Mouse (Mus musculus): ENCODE results near the gene Rap2a. TPM values are rescaled to one million over a fixed set of nuclear protein-coding genes. Genes with fewer than 3 reads are reported as not detected.

The Rap2a gene
- total and polyA plus RNA-seq, 3 experiments: 5.1 to 8.6 TPM; not detected in 1

DNA sequence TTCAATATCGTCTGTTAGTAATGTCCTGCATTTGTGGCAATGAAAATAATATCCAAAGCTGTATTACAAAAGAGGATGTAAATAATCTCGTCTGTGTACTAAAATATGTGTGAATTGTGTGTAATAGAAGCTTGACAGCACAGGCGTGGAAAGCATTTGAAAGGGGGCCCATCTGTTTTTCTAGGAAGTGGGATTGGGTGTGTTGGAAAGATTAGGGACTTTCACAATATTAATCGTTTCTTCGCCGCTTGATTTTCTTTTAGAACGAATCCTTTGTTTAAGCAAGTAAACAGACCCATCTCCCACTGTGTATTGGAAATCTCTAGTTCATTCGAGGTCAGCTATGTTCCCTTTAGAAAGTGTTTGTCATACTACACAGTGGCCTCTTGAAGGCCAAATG lies 64.2 kb downstream of the Rap2a start:
- no peaks in the 10 kb centered on the region for H3K4me1 ChIP-seq (ENCODE audit: control insufficient read depth in 1 of 2, insufficient read depth in 2 of 2, low read length in 2 of 2)
- H3K9ac ChIP-seq (ENCODE audit: control insufficient read depth, low read depth, low read length, poor library complexity, severe bottlenecking): no peak overlapping the region
- H3K27ac ChIP-seq (ENCODE audit: control insufficient read depth, low read depth, low read length): no peak overlapping the region
- no peaks in the 10 kb centered on the region for H3K9me3 ChIP-seq (replicated peaks; ENCODE audit: insufficient read depth, low read length)
- no peak for TF ChIP-seq MYB (IDR thresholded peaks at IDR 0.05; ENCODE audit: low read depth, low read length)
- TF ChIP-seq TAL1 (IDR thresholded peaks at IDR 0.05; ENCODE audit: low read length): no peak
- TF ChIP-seq BHLHE40 (IDR thresholded peaks at IDR 0.05; ENCODE audit: borderline replicate concordance, low read depth, low read length): no peak
- no peak for TF ChIP-seq ZMIZ1 (IDR thresholded peaks at IDR 0.05; ENCODE audit: low read depth, low read length)
- no peak for TF ChIP-seq POLR2AphosphoS5 (IDR thresholded peaks at IDR 0.05; ENCODE audit: borderline replicate concordance, low read depth, low read length)
- no peak for TF ChIP-seq RAD21 (IDR thresholded peaks at IDR 0.05; ENCODE audit: low read depth, low read length)
- no peaks in the 10 kb centered on the region for H3K79me2 ChIP-seq (ENCODE audit: control insufficient read depth, insufficient read depth, low read length, poor library complexity)
- no peaks in the 10 kb centered on the region for H3K36me3 ChIP-seq (ENCODE audit: control insufficient read depth in 1 of 2, insufficient read depth in 2 of 2, low read length in 2 of 2)
- H3K4me3 ChIP-seq (ENCODE audit: control insufficient read depth in 1 of 2, insufficient read depth in 1 of 2, low read depth in 2 of 2, low read length in 2 of 2): no peak overlapping the region
- H3K27me3 ChIP-seq (ENCODE audit: control insufficient read depth in 1 of 2, insufficient read depth in 2 of 2, low read length in 2 of 2): no peaks in the 10 kb centered on the region
- no peak for DNase-seq (ENCODE audit: low read depth, low spot score)

DNA sequence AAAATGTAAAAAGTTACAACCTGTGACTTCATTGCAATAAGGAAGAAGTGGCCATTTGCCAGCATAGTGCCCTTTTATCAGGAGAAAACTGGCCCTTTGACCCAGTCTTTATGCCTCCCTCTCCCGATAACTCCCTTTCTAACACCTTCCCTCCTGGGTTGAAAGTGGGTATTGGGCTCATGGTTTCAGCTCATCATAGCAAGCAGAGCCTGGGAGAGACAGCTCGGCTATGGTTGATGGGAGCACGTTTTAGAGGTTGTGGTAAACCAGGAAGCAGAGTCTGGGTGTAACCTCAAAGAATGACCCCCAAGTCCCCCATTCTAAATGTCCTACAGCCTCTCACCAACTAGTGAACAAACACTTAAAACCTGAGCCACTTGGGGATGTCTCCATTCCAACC lies 64.7 kb downstream of the Rap2a start:
- DNase-seq (ENCODE audit: low read depth, low spot score): no peak
- Histone ChIP-seq H3K4me1 (ENCODE audit: control insufficient read depth in 1 of 2, insufficient read depth in 2 of 2, low read length in 2 of 2) (no peaks in the 10 kb centered on the region), H3K27ac (ENCODE audit: control insufficient read depth, low read depth, low read length) (no peak overlapping the region), H3K9ac (ENCODE audit: control insufficient read depth, low read depth, low read length, poor library complexity, severe bottlenecking) (no peak overlapping the region), H3K27me3 (ENCODE audit: control insufficient read depth in 1 of 2, insufficient read depth in 2 of 2, low read length in 2 of 2) (no peaks in the 10 kb centered on the region), H3K4me3 (ENCODE audit: control insufficient read depth in 1 of 2, insufficient read depth in 1 of 2, low read depth in 2 of 2, low read length in 2 of 2) (no peak overlapping the region), H3K9me3 (replicated peaks; ENCODE audit: insufficient read depth, low read length) (no peaks in the 10 kb centered on the region), H3K36me3 (ENCODE audit: control insufficient read depth in 1 of 2, insufficient read depth in 2 of 2, low read length in 2 of 2) (no peaks in the 10 kb centered on the region), H3K79me2 (ENCODE audit: control insufficient read depth, insufficient read depth, low read length, poor library complexity) (no peaks in the 10 kb centered on the region)
- TF ChIP-seq TBP (IDR thresholded peaks at IDR 0.05; ENCODE audit: low read depth, low read length): no peak
- TF ChIP-seq BHLHE40 (IDR thresholded peaks at IDR 0.05; ENCODE audit: borderline replicate concordance, low read depth, low read length): no peak
- no peak for TF ChIP-seq MYC (IDR thresholded peaks at IDR 0.05; ENCODE audit: low read depth, low read length)
- no peak for TF ChIP-seq SIN3A (IDR thresholded peaks at IDR 0.05; ENCODE audit: low read length)

GRCm38 (mm10) chr14:120543846-120544245 lies 65.6 kb downstream of the Rap2a start:
- Histone ChIP-seq H3K9me3 (replicated peaks; ENCODE audit: insufficient read depth, low read length) (no peaks in the 10 kb centered on the region), H3K36me3 (ENCODE audit: control insufficient read depth in 1 of 2, insufficient read depth in 2 of 2, low read length in 2 of 2) (no peaks in the 10 kb centered on the region), H3K27ac (ENCODE audit: control insufficient read depth, low read depth, low read length) (no peak overlapping the region), H3K4me1 (ENCODE audit: control insufficient read depth in 1 of 2, insufficient read depth in 2 of 2, low read length in 2 of 2) (no peaks in the 10 kb centered on the region), H3K79me2 (ENCODE audit: control insufficient read depth, insufficient read depth, low read length, poor library complexity) (no peaks in the 10 kb centered on the region), H3K9ac (ENCODE audit: control insufficient read depth, low read depth, low read length, poor library complexity, severe bottlenecking) (no peak overlapping the region), H3K4me3 (ENCODE audit: control insufficient read depth in 1 of 2, insufficient read depth in 1 of 2, low read depth in 2 of 2, low read length in 2 of 2) (no peak overlapping the region), H3K27me3 (ENCODE audit: control insufficient read depth in 1 of 2, insufficient read depth in 2 of 2, low read length in 2 of 2) (no peaks in the 10 kb centered on the region)
- TF ChIP-seq UBTF (IDR thresholded peaks at IDR 0.05; ENCODE audit: borderline replicate concordance, insufficient read depth, low read depth, low read length) (no peak), MYC (IDR thresholded peaks at IDR 0.05; ENCODE audit: low read depth, low read length) (no peak), SMC3 (IDR thresholded peaks at IDR 0.05; ENCODE audit: low read depth, low read length) (no peak), TCF12 (IDR thresholded peaks at IDR 0.05; ENCODE audit: low read depth, low read length) (no peak), POLR2AphosphoS5 (IDR thresholded peaks at IDR 0.05; ENCODE audit: borderline replicate concordance, low read depth, low read length) (no peak), CHD2 (IDR thresholded peaks at IDR 0.05; ENCODE audit: low read length) (no peak), ETS1 (IDR thresholded peaks at IDR 0.05; ENCODE audit: low read depth, low read length) (no peak), ZKSCAN1 (IDR thresholded peaks at IDR 0.05; ENCODE audit: low read depth, low read length) (no peak), ZC3H11A (IDR thresholded peaks at IDR 0.05; ENCODE audit: low read depth, low read length) (no peak), KAT2A (conservative IDR thresholded peaks at IDR 0.05; ENCODE audit: low read depth, low read length) (no peak), NRF1 (IDR thresholded peaks at IDR 0.05; ENCODE audit: insufficient read depth, low read depth, low read length, poor library complexity, severe bottlenecking) (no peak)
- no peak for DNase-seq (ENCODE audit: low read depth, low spot score)

All from MEL (cell line).